Mouse (Mus musculus) lung, embryonic 15.5 days (tissue): ENCODE data around the gene Pgm3. TPM values are rescaled to one million over a fixed set of nuclear protein-coding genes. Genes with fewer than 3 reads are reported as not detected.

Source experiments
- ATAC-seq: fragments of 200-750 bp; cut with Nextera tagmentation; 2 replicates; pipeline ENCODE4 v1.8.0; 2017; ENCODE audit warnings: moderate number of reproducible peaks, borderline replicate concordance; ENCODE audit not compliant: low FRiP score, low TSS enrichment; ENCODE audit errors: extremely low read depth
- H3K27ac ChIP-seq: fragments of 300-500 bp; sonication (generic); 2 replicates; pipeline ENCODE4 v1.5.1; 2015; ENCODE audit warnings: moderate library complexity, mild to moderate bottlenecking, inconsistent platforms
- H3K27me3 ChIP-seq: fragments of 300-500 bp; sonication (generic); 2 replicates; pipeline ENCODE4 v1.6.1; 2015; ENCODE audit warnings: inconsistent platforms
- H3K36me3 ChIP-seq: fragments of 300-500 bp; sonication (generic); 2 replicates; pipeline ENCODE4 v1.6.1; 2015; ENCODE audit warnings: inconsistent platforms
- H3K4me1 ChIP-seq: fragments of 300-500 bp; sonication (generic); 2 replicates; pipeline ENCODE4 v1.6.1; 2015; ENCODE audit warnings: inconsistent platforms
- H3K4me2 ChIP-seq: fragments of 300-500 bp; sonication (generic); 2 replicates; pipeline ENCODE4 v1.6.1; 2015; ENCODE audit warnings: inconsistent platforms, mild to moderate bottlenecking, moderate library complexity
- H3K4me3 ChIP-seq: fragments of 300-500 bp; sonication (generic); 2 replicates; pipeline ENCODE4 v1.5.1; 2015; ENCODE audit warnings: mild to moderate bottlenecking, inconsistent platforms
- H3K9ac ChIP-seq: fragments of 300-500 bp; sonication (generic); 2 replicates; pipeline ENCODE4 v1.6.1; 2015; ENCODE audit warnings: inconsistent platforms
- H3K9me3 ChIP-seq: fragments of 300-500 bp; sonication (generic); 2 replicates; pipeline ENCODE4 v1.6.1; 2016; ENCODE audit warnings: inconsistent platforms
- WGBS: fragments of 180-500 bp; shearing (Covaris S2); methylation state at CpG from one replicate; pipeline ENCODE4 v1.1.7; 2015; 5-methylcytosine and 5-hydroxymethylcytosine counted together
- polyA plus RNA-seq: library from polyadenylated mRNA; unstranded; fragments of >200 nt; fragmentation: Nextera tagmentation; extraction: Ambion mirVana; gene quantifications from 2 replicates; pipeline ENCODE4 v1.2.1, GENCODE M21; 2015

Pgm3 gene
- polyA plus RNA-seq, 1 experiment from 2014 or later, result 41.2 TPM

GRCm38 (mm10) chr9:86554641-86555040, 17.0 kb downstream of the Pgm3 start:
- 94% methylated on average over 4 of the region's 4 CpGs for WGBS
- no peaks in the 10 kb centered on the region for H3K9me3 ChIP-seq
- H3K9ac ChIP-seq, result no peak overlapping the region
- no peak overlapping the region for H3K27ac ChIP-seq
- no peak overlapping the region for H3K4me3 ChIP-seq
- no peak for ATAC-seq
- peaks cover 55% of the 10 kb centered on the region for H3K36me3 ChIP-seq
- no peaks in the 10 kb centered on the region for H3K27me3 ChIP-seq
- no peak overlapping the region for H3K4me2 ChIP-seq
- H3K4me1 ChIP-seq, result no peaks in the 10 kb centered on the region

- Histone ChIP-seq H3K9me3 (no peaks in the 10 kb centered on the region), H3K4me3 (no peak overlapping the region), H3K27me3 (no peaks in the 10 kb centered on the region), H3K4me1 (no peaks in the 10 kb centered on the region), H3K36me3 (peaks cover 52% of the 10 kb centered on the region), H3K27ac (no peak overlapping the region), H3K4me2 (no peak overlapping the region), H3K9ac (no peak overlapping the region)
- ATAC-seq, result no peak
- 83% methylated on average over 9 of the region's 9 CpGs for WGBS
Measured at GRCm38 (mm10) chr9:86553886-86554285, 17.8 kb downstream of the Pgm3 start.

GRCm38 (mm10) chr9:86550717-86551116, 20.9 kb downstream of the Pgm3 start:
- Histone ChIP-seq H3K27me3 (no peaks in the 10 kb centered on the region), H3K27ac (no peak overlapping the region), H3K9me3 (no peaks in the 10 kb centered on the region), H3K4me2 (no peak overlapping the region), H3K4me1 (no peaks in the 10 kb centered on the region), H3K9ac (no peak overlapping the region), H3K4me3 (no peak overlapping the region), H3K36me3 (peaks cover 31% of the 10 kb centered on the region)
- 85% methylated on average over 3 of the region's 3 CpGs for WGBS
- no peak for ATAC-seq

DNA sequence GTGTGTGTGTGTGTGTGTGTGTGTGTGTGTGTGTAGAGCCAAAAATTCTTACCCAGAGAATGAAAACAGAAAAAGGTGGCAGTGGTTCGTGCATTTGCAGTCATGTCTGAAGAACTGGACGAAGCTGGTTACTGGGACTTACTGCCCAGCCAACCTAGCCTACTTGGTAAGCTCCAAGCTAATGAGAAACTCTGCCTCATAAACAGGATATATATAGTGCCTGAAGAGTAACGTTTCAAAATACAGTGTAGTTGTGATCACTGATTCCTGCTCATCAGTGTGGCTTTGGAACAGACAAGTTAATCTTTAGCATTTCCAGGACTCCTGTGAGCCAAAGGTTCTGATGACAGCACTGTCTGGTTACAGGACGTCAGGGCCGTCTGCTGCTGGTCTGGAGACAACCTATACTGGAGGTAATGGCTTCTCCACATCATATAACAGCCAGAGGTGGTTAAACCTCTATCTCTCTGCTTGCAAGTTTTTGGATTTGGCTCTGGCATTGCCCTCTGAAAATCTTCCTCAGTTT, 21.9 kb downstream of the Pgm3 start:
- Histone ChIP-seq H3K4me1 (no peaks in the 10 kb centered on the region), H3K36me3 (peaks cover 36% of the 10 kb centered on the region), H3K9me3 (no peaks in the 10 kb centered on the region), H3K27me3 (no peaks in the 10 kb centered on the region), H3K4me3 (no peak overlapping the region), H3K4me2 (no peak overlapping the region), H3K9ac (no peak overlapping the region), H3K27ac (no peak overlapping the region)
- WGBS, result 86% methylated on average over 5 of the region's 5 CpGs
- ATAC-seq, result no peak

- Histone ChIP-seq H3K4me3 (no peak overlapping the region), H3K4me1 (no peaks in the 10 kb centered on the region), H3K27ac (no peak overlapping the region), H3K4me2 (no peak overlapping the region), H3K36me3 (peaks cover 44% of the 10 kb centered on the region), H3K27me3 (no peaks in the 10 kb centered on the region), H3K9me3 (no peaks in the 10 kb centered on the region), H3K9ac (no peak overlapping the region)
- ATAC-seq, result no peak
- 53% methylated on average over 1 of the region's 1 CpGs for WGBS
Measured at GRCm38 (mm10) chr9:86544559-86544958, 27.1 kb downstream of the Pgm3 start.

DNA sequence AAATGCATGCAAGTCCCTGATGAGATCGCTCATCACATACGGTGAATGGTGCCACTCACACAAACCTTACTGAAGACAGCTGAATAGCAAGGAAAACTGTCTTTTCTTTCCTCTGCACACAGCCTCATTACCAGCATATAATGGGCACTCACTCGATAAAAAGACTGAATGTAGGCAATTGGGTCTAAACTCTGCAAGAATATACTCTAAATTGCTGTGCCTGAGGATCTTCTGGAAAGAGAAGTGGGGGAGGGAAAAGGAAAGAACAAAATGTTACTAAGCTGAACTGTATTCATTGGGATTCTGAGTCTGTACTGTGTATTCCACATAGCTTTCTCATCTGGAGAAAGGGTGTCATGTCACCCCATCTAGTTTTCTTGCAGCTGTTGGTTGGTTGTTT, 28.2 kb downstream of the Pgm3 start:
- H3K9me3 ChIP-seq, result no peaks in the 10 kb centered on the region
- H3K27ac ChIP-seq, result no peak overlapping the region
- WGBS, result 97% methylated on average over 3 of the region's 3 CpGs
- no peaks in the 10 kb centered on the region for H3K4me1 ChIP-seq
- no peaks in the 10 kb centered on the region for H3K27me3 ChIP-seq
- no peak overlapping the region for H3K9ac ChIP-seq
- H3K36me3 ChIP-seq, result peaks cover 39% of the 10 kb centered on the region
- ATAC-seq, result no peak
- no peak overlapping the region for H3K4me3 ChIP-seq
- H3K4me2 ChIP-seq, result no peak overlapping the region

GRCm38 (mm10) chr9:86534071-86534470, 37.6 kb downstream of the Pgm3 start:
- no peak overlapping the region for H3K4me3 ChIP-seq
- no peak overlapping the region for H3K4me2 ChIP-seq
- H3K27ac ChIP-seq, result no peak overlapping the region
- H3K9ac ChIP-seq, result no peak overlapping the region
- no peaks in the 10 kb centered on the region for H3K27me3 ChIP-seq
- H3K4me1 ChIP-seq, result no peaks in the 10 kb centered on the region
- H3K9me3 ChIP-seq, result no peaks in the 10 kb centered on the region
- no peak for ATAC-seq
- H3K36me3 ChIP-seq, result peaks cover 11% of the 10 kb centered on the region; the same call in 1 of the 2 replicates
- 78% methylated on average over 5 of the region's 5 CpGs for whole genome bisulfite sequencing

DNA sequence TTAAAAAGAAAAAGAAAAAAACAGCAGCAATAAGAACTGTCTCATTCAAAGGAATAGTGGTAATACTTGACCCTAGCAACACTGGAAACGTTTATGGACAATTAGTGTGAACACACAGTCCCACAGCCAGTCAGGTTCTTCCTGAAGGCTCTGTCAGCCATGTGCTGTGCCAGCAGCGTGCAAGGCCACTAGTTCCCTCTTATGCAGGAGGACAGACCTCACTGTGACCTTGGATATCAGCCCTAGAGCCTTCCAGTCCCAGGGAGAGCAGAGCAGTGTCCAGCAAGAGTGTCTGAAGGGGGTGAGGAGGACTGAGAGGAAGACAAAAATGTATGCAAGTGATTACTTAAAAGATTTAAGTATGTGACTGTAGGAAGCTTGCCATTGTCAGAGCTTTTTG, 46.0 kb downstream of the Pgm3 start:
- 37% methylated on average over 2 of the region's 2 CpGs for WGBS
- Histone ChIP-seq H3K9ac (no peak overlapping the region), H3K27me3 (no peaks in the 10 kb centered on the region), H3K4me3 (no peak overlapping the region), H3K36me3 (peaks cover 20% of the 10 kb centered on the region), H3K27ac (no peak overlapping the region), H3K9me3 (no peaks in the 10 kb centered on the region), H3K4me2 (no peak overlapping the region), H3K4me1 (no peaks in the 10 kb centered on the region)
- ATAC-seq, result no peak

- H3K27me3 ChIP-seq, result no peaks in the 10 kb centered on the region
- no peaks in the 10 kb centered on the region for H3K4me1 ChIP-seq
- H3K9me3 ChIP-seq, result no peaks in the 10 kb centered on the region
- no peak overlapping the region for H3K27ac ChIP-seq
- H3K9ac ChIP-seq, result no peak overlapping the region
- no peak overlapping the region for H3K4me3 ChIP-seq
- no peak for ATAC-seq
- peaks cover 33% of the 10 kb centered on the region for H3K36me3 ChIP-seq
- H3K4me2 ChIP-seq, result no peak overlapping the region
Measured at GRCm38 (mm10) chr9:86522335-86522734, 49.3 kb downstream of the Pgm3 start.

GRCm38 (mm10) chr9:86514798-86515197, 56.8 kb downstream of the Pgm3 start:
- Histone ChIP-seq H3K27me3 (no peaks in the 10 kb centered on the region), H3K4me3 (no peak overlapping the region), H3K9me3 (no peaks in the 10 kb centered on the region), H3K9ac (no peak overlapping the region), H3K4me1 (no peaks in the 10 kb centered on the region), H3K36me3 (peaks cover 36% of the 10 kb centered on the region), H3K27ac (no peak overlapping the region), H3K4me2 (no peak overlapping the region)
- WGBS, result 95% methylated on average over 4 of the region's 4 CpGs
- ATAC-seq, result no peak

DNA sequence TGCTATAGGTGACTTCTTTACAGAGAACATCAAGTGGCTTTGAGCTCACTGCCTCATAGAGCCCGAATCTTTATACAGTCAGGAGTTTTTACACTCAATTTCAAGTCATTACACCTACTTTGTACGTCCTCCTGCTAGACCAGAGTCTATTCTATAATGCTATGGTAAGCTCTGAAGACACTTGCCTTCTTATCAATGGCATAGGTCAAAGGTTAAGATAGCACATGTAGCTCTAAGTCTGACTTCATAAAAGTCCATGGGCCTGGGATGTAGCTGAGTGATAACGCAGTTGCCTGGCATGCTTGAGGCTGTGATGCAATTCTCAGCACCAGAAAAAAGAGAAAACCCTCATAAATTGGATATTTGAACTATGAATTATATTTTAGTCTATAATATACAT, 57.3 kb downstream of the Pgm3 start:
- H3K36me3 ChIP-seq, result peaks cover 35% of the 10 kb centered on the region
- no peak for ATAC-seq

GRCm38 (mm10) chr9:86513733-86514132, 57.9 kb downstream of the Pgm3 start:
- no peak for ATAC-seq
- no peak overlapping the region for H3K4me2 ChIP-seq
- H3K36me3 ChIP-seq, result peaks cover 31% of the 10 kb centered on the region
- no peak overlapping the region for H3K4me3 ChIP-seq
- no peak overlapping the region for H3K27ac ChIP-seq
- H3K27me3 ChIP-seq, result no peaks in the 10 kb centered on the region
- no peaks in the 10 kb centered on the region for H3K9me3 ChIP-seq
- no peak overlapping the region for H3K9ac ChIP-seq
- 86% methylated on average over 5 of the region's 5 CpGs for WGBS
- no peaks in the 10 kb centered on the region for H3K4me1 ChIP-seq

More for the DNA sequence above, 57.3 kb downstream of the Pgm3 start:
- Histone ChIP-seq H3K9ac (no peak overlapping the region), H3K27me3 (no peaks in the 10 kb centered on the region), H3K4me1 (no peaks in the 10 kb centered on the region), H3K4me3 (no peak overlapping the region), H3K27ac (no peak overlapping the region), H3K4me2 (no peak overlapping the region), H3K9me3 (no peaks in the 10 kb centered on the region)
- 77% methylated on average over 3 of the region's 3 CpGs for WGBS

- Histone ChIP-seq H3K27ac (no peak overlapping the region), H3K4me3 (no peak overlapping the region), H3K9ac (no peak overlapping the region), H3K9me3 (no peaks in the 10 kb centered on the region), H3K4me1 (no peaks in the 10 kb centered on the region), H3K36me3 (peaks cover 5% of the 10 kb centered on the region; the same call in 1 of the 2 replicates), H3K4me2 (no peak overlapping the region), H3K27me3 (no peaks in the 10 kb centered on the region)
- 89% methylated on average over 4 of the region's 4 CpGs for WGBS
- no peak for ATAC-seq
Measured at GRCm38 (mm10) chr9:86507437-86507836, 64.2 kb downstream of the Pgm3 start.
